Mouse (Mus musculus): ENCODE results near the gene Cdkl3. TPM values are rescaled to one million over a fixed set of nuclear protein-coding genes. Genes with fewer than 3 reads are reported as not detected.
A peak's percentile ranks its signal among the peaks of the same experiment; 100 is the strongest.

Gene Cdkl3
- polyA plus RNA-seq, 1 experiment from 2014 or later = 9.5 TPM

Small RNA genes within 50 kb of the gene (microRNA-seq; reads per million reads assigned to microRNA genes)
- gene Gm24157 = not detected
- gene Mir3061 = 54.8 reads per million, percentile 43 among the genes with 10 or more reads in this experiment

Other genes with a start within 250 kb of the Cdkl3 start
- gene Sec24a, start 240.6 kb upstream of the Cdkl3 start, polyA plus RNA-seq (2016; fragmentation: Nextera tagmentation; extraction: Ambion mirVana) = 12.9 and 14.8 TPM in 2 replicates
- gene Sar1b, start 240.5 kb upstream of the Cdkl3 start, polyA plus RNA-seq (2016; fragmentation: Nextera tagmentation; extraction: Ambion mirVana) = 124 and 125 TPM in 2 replicates
- gene Jade2, start 146.6 kb upstream of the Cdkl3 start, polyA plus RNA-seq (2016; fragmentation: Nextera tagmentation; extraction: Ambion mirVana) = 0.41 and 0.47 TPM in 2 replicates
- 141 and 142 TPM in 2 replicates for gene Cdkn2aipnl, start 36.6 kb upstream of the Cdkl3 start, polyA plus RNA-seq (2016; fragmentation: Nextera tagmentation; extraction: Ambion mirVana)
- 202 and 209 TPM in 2 replicates for gene Ube2b, start 3.5 kb upstream of the Cdkl3 start, polyA plus RNA-seq (2016; fragmentation: Nextera tagmentation; extraction: Ambion mirVana)
- 90.0 and 93.8 TPM in 2 replicates for gene Ppp2ca, start 94.5 kb downstream of the Cdkl3 start, polyA plus RNA-seq (2016; fragmentation: Nextera tagmentation; extraction: Ambion mirVana)
- gene Olfr1373, start 141.3 kb downstream of the Cdkl3 start, polyA plus RNA-seq (2016; fragmentation: Nextera tagmentation; extraction: Ambion mirVana) = not detected in 2 replicates
- gene Olfr1371, start 209.8 kb downstream of the Cdkl3 start, polyA plus RNA-seq (2016; fragmentation: Nextera tagmentation; extraction: Ambion mirVana) = not detected in 2 replicates
- gene Skp1a, start 227.8 kb downstream of the Cdkl3 start, polyA plus RNA-seq (2016; fragmentation: Nextera tagmentation; extraction: Ambion mirVana) = 916 and 943 TPM in 2 replicates

Measured in midbrain, embryonic 10.5 days (tissue).